Mouse (Mus musculus): ENCODE data around the gene Olfr26. TPM values are rescaled to one million over a fixed set of nuclear protein-coding genes. Genes with fewer than 3 reads are reported as not detected.
"Not testable (repeated sequence)": the region's sequence is repeated elsewhere in the genome, so short reads cannot be mapped to it uniquely, and the experiment has no call there.

Gene Olfr26
- not detected in 2 replicates for polyA plus RNA-seq (2015; fragmentation: Nextera tagmentation; extraction: Ambion mirVana)

DNA sequence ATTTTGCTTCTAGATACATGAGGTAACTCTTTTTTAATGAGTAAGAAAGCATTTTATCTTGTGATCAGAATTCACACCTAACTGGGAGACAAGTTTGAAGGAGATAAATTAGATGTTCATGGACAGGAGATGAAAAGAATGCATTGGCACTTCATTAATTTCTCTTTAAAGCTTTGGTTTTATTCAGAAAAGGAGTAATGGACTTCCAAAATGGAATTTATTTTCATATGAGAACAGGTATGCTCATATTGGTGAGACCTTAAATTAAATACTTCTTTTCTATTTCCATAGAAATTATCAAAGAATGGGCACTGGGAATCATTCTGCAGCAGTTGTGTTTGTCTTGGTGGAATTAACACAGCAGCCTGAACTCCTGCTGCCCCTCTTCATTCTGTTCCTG, at the start of gene Olfr26:
Olfr26 (plus strand) TSS at position 301 of the 400 bp plus-strand sequence.
- ATAC-seq: no peak
- Histone ChIP-seq H3K36me3 (ENCODE audit: control insufficient read depth, insufficient read depth, low read length) (no peaks in the 10 kb centered on the region), H3K9ac (ENCODE audit: low read depth, low read length) (no peak within 1 kb of the TSS), H3K27me3 (replicated peaks; ENCODE audit: control insufficient read depth, insufficient read depth, low read length) (no peaks in the 10 kb centered on the region), H3K4me2 (ENCODE audit: low read length) (no peak within 1 kb of the TSS), H3K4me1 (ENCODE audit: control insufficient read depth, insufficient read depth, low read depth, low read length) (no peaks in the 10 kb centered on the region), H3K27ac (ENCODE audit: low read depth, low read length) (no peak within 1 kb of the TSS), H3K9me3 (ENCODE audit: control insufficient read depth, low read length) (no peaks in the 10 kb centered on the region), H3K4me3 (ENCODE audit: low read length) (no peak within 1 kb of the TSS)

GRCm38 (mm10) chr9:38805696-38806095, 49.2 kb upstream of the Olfr26 start:
- Histone ChIP-seq H3K4me3 (ENCODE audit: low read length) (no peak overlapping the region), H3K9ac (ENCODE audit: low read depth, low read length) (no peak overlapping the region), H3K4me1 (ENCODE audit: control insufficient read depth, insufficient read depth, low read depth, low read length) (no peaks in the 10 kb centered on the region), H3K4me2 (ENCODE audit: low read length) (no peak overlapping the region), H3K27me3 (replicated peaks; ENCODE audit: control insufficient read depth, insufficient read depth, low read length) (no peaks in the 10 kb centered on the region), H3K27ac (ENCODE audit: low read depth, low read length) (no peak overlapping the region), H3K36me3 (ENCODE audit: control insufficient read depth, insufficient read depth, low read length) (no peaks in the 10 kb centered on the region), H3K9me3 (ENCODE audit: control insufficient read depth, low read length) (no peaks in the 10 kb centered on the region)
- ATAC-seq: no peak

GRCm38 (mm10) chr9:38814314-38814713, 40.5 kb upstream of the Olfr26 start, which contains the start of gene Olfr922:
TSS of gene Olfr922 (plus strand) at chr9:38814614.
- no peak within 1 kb of the TSS for H3K4me3 ChIP-seq (ENCODE audit: low read length)
- 72% methylated on average over 2 of the region's 2 CpGs for WGBS
- H3K9me3 ChIP-seq (ENCODE audit: control insufficient read depth, low read length): no peaks in the 10 kb centered on the region
- H3K4me2 ChIP-seq (ENCODE audit: low read length): no peak within 1 kb of the TSS
- ATAC-seq: no peak
- no peaks in the 10 kb centered on the region for H3K4me1 ChIP-seq (ENCODE audit: control insufficient read depth, insufficient read depth, low read depth, low read length)
- H3K27me3 ChIP-seq (replicated peaks; ENCODE audit: control insufficient read depth, insufficient read depth, low read length): no peaks in the 10 kb centered on the region
- no peak within 1 kb of the TSS for H3K9ac ChIP-seq (ENCODE audit: low read depth, low read length)
- no peak within 1 kb of the TSS for H3K27ac ChIP-seq (ENCODE audit: low read depth, low read length)
- no peaks in the 10 kb centered on the region for H3K36me3 ChIP-seq (ENCODE audit: control insufficient read depth, insufficient read depth, low read length)

DNA sequence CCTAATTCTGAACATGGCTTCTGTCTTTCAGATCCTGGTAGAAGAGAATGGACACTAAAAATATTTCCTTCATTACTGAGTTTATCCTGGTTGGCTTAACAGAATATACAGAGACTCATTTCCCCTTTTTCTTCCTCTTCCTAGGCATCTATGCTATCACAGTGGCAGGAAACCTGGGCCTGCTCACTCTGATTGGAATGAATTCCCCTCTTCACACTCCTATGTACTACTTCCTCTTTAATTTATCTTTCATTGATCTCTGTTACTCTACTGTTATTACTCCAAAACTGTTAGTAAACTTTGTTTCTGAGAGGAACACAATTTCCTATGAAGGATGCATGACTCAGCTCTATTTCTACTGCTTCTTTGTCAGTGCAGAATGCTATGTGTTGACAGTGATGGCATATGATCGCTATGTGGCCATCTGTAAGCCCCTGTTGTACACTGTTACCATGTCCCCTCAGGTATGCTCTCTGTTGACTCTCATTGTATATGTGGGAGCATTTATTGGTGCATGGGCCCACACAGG, 39.3 kb upstream of the Olfr26 start:
- Histone ChIP-seq H3K9ac (ENCODE audit: low read depth, low read length) (no peak overlapping the region), H3K36me3 (ENCODE audit: control insufficient read depth, insufficient read depth, low read length) (no peaks in the 10 kb centered on the region), H3K4me1 (ENCODE audit: control insufficient read depth, insufficient read depth, low read depth, low read length) (no peaks in the 10 kb centered on the region), H3K4me2 (ENCODE audit: low read length) (no peak overlapping the region), H3K27ac (ENCODE audit: low read depth, low read length) (no peak overlapping the region), H3K27me3 (replicated peaks; ENCODE audit: control insufficient read depth, insufficient read depth, low read length) (no peaks in the 10 kb centered on the region), H3K9me3 (ENCODE audit: control insufficient read depth, low read length) (no peaks in the 10 kb centered on the region), H3K4me3 (ENCODE audit: low read length) (no peak overlapping the region)
- 93% methylated on average over 1 of the region's 1 CpGs for WGBS
- ATAC-seq: no peak

DNA sequence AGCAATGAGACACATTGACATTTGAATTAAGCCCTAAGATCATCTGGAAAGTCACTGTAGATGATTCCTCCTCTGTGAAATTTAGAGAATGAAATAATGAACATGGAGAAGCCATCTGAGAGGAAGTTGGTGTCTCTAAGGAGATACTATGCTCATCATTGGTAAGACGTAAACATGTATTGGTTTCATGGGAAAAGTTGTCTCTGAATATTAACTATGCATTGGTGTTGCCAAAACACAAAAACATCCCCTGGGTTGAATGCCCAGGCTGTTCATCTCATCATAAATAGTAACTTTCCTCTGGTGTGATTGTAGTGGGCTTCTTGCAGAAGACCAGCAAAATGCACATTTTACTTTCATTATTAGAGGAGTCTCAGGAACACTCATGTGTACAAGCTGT, 28.6 kb upstream of the Olfr26 start, which contains the start of gene Olfr923:
Olfr923 (plus strand) TSS at position 301 of the 400 bp plus-strand sequence.
- no peak for ATAC-seq
- Histone ChIP-seq H3K4me3 (ENCODE audit: low read length) (no peak within 1 kb of the TSS), H3K36me3 (ENCODE audit: control insufficient read depth, insufficient read depth, low read length) (no peaks in the 10 kb centered on the region), H3K27me3 (replicated peaks; ENCODE audit: control insufficient read depth, insufficient read depth, low read length) (no peaks in the 10 kb centered on the region), H3K27ac (ENCODE audit: low read depth, low read length) (no peak within 1 kb of the TSS), H3K4me1 (ENCODE audit: control insufficient read depth, insufficient read depth, low read depth, low read length) (no peaks in the 10 kb centered on the region), H3K9me3 (ENCODE audit: control insufficient read depth, low read length) (no peaks in the 10 kb centered on the region), H3K4me2 (ENCODE audit: low read length) (no peak within 1 kb of the TSS), H3K9ac (ENCODE audit: low read depth, low read length) (no peak within 1 kb of the TSS)
- WGBS: 75% methylated on average over 1 of the region's 1 CpGs

GRCm38 (mm10) chr9:38833027-38833426, 21.8 kb upstream of the Olfr26 start:
- Histone ChIP-seq H3K9me3 (ENCODE audit: control insufficient read depth, low read length) (no peaks in the 10 kb centered on the region), H3K27ac (ENCODE audit: low read depth, low read length) (no peak overlapping the region), H3K36me3 (ENCODE audit: control insufficient read depth, insufficient read depth, low read length) (no peaks in the 10 kb centered on the region), H3K27me3 (replicated peaks; ENCODE audit: control insufficient read depth, insufficient read depth, low read length) (no peaks in the 10 kb centered on the region), H3K4me2 (ENCODE audit: low read length) (no peak overlapping the region), H3K4me1 (ENCODE audit: control insufficient read depth, insufficient read depth, low read depth, low read length) (no peaks in the 10 kb centered on the region), H3K9ac (ENCODE audit: low read depth, low read length) (no peak overlapping the region), H3K4me3 (ENCODE audit: low read length) (no peak overlapping the region)
- no peak for ATAC-seq
- 76% methylated on average over 2 of the region's 2 CpGs for WGBS

DNA sequence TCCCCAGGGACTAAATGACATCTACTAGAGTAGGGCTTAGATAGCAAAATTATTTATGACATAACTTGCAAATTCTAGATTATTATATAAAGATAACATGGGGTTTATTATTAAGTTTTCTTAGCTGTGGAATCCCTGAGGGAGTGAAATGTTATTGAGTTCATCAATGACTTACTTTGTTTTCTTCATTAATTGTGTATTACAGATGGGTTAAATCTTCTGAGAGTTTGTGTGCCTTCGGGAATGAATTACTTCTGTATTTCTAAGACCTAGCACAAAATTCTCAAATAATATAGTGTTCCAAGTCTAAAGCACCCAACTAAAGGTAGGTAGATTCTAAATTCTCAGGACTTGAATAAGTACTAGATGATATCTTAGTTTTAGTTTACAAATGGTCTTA, 10.7 kb upstream of the Olfr26 start, which contains the start of gene Olfr924:
Olfr924 (plus strand) TSS at position 301 of the 400 bp plus-strand sequence.
- no peak for ATAC-seq
- 90% methylated on average over 1 of the region's 1 CpGs for WGBS
- H3K4me1 ChIP-seq (ENCODE audit: control insufficient read depth, insufficient read depth, low read depth, low read length): no peaks in the 10 kb centered on the region

DNA sequence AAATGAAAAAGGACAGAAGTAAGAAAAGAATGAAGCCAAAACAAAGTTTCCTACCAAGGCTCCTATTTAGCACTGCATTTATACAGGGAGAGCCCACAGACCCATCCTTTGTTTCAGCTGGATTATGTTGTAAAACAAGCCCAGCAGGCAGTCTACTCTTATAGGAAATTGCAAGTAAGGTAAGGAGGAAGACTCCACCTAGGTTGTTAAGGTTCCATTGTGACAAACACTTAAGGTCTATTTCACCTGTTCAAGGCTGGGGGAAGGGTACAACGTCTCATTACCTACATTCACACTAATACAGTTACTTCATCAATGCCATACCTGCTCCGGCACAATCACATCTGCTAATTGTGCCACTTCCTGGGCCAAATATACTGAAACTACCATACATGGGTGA, 20.0 kb downstream of the Olfr26 start:
- H3K36me3 ChIP-seq (ENCODE audit: control insufficient read depth, insufficient read depth, low read length); H3K27ac ChIP-seq (ENCODE audit: low read depth, low read length); H3K4me1 ChIP-seq (ENCODE audit: control insufficient read depth, insufficient read depth, low read depth, low read length); ATAC-seq; H3K9ac ChIP-seq (ENCODE audit: low read depth, low read length); H3K9me3 ChIP-seq (ENCODE audit: control insufficient read depth, low read length); H3K27me3 ChIP-seq (replicated peaks; ENCODE audit: control insufficient read depth, insufficient read depth, low read length); H3K4me3 ChIP-seq (ENCODE audit: low read length); H3K4me2 ChIP-seq (ENCODE audit: low read length): not testable (repeated sequence)
- 60% methylated on average over 2 of the region's 2 CpGs for WGBS

More for the DNA sequence above, 10.7 kb upstream of the Olfr26 start, which contains the start of gene Olfr924:
- no peaks in the 10 kb centered on the region for H3K36me3 ChIP-seq (ENCODE audit: control insufficient read depth, insufficient read depth, low read length)
- H3K27me3 ChIP-seq (replicated peaks; ENCODE audit: control insufficient read depth, insufficient read depth, low read length): no peaks in the 10 kb centered on the region
- H3K4me3 ChIP-seq (ENCODE audit: low read length): no peak within 1 kb of the TSS
- H3K9me3 ChIP-seq (ENCODE audit: control insufficient read depth, low read length): no peaks in the 10 kb centered on the region
- H3K4me2 ChIP-seq (ENCODE audit: low read length): no peak within 1 kb of the TSS
- H3K27ac ChIP-seq (ENCODE audit: low read depth, low read length): no peak within 1 kb of the TSS
- no peak within 1 kb of the TSS for H3K9ac ChIP-seq (ENCODE audit: low read depth, low read length)

- Histone ChIP-seq H3K27ac (ENCODE audit: low read depth, low read length) (no peak within 1 kb of the TSS), H3K9me3 (ENCODE audit: control insufficient read depth, low read length) (0 out of 2 replicates have a peak, but pooled peaks cover 2% of the 10 kb centered on the region), H3K4me2 (ENCODE audit: low read length) (no peak within 1 kb of the TSS), H3K27me3 (replicated peaks; ENCODE audit: control insufficient read depth, insufficient read depth, low read length) (no peaks in the 10 kb centered on the region), H3K36me3 (ENCODE audit: control insufficient read depth, insufficient read depth, low read length) (no peaks in the 10 kb centered on the region), H3K9ac (ENCODE audit: low read depth, low read length) (no peak within 1 kb of the TSS), H3K4me1 (ENCODE audit: control insufficient read depth, insufficient read depth, low read depth, low read length) (no peaks in the 10 kb centered on the region), H3K4me3 (ENCODE audit: low read length) (no peak within 1 kb of the TSS)
- WGBS: 89% methylated on average over 2 of the region's 2 CpGs
- ATAC-seq: no peak
Measured at GRCm38 (mm10) chr9:38876826-38877225, 22.0 kb downstream of the Olfr26 start, which contains the start of gene Olfr926. TSS of gene Olfr926 (plus strand) at chr9:38877126.
